Mouse (Mus musculus) layer of hippocampus, adult 8-10 months (tissue): Measurements from ENCODE around the gene Stat5b. TPM values are rescaled to one million over a fixed set of nuclear protein-coding genes. Genes with fewer than 3 reads are reported as not detected.
A peak's percentile ranks its signal among the peaks of the same experiment; 100 is the strongest.

Experiments
- DNase-seq, 2 experiments: peaks; one replicate each; pipeline ENCODE4 v3.0.0; 2022; ENCODE audit warnings: low spot score in 2 of 2
- total RNA-seq, 4 experiments: library from RNA; stranded (reverse); gene quantifications; 2 replicates each; pipeline ENCODE4 v1.2.4; 2022

Gene Stat5b
- total RNA-seq, 4 experiments from 2014 or later = 13.3 to 18.4 (median 15.6) TPM

DNA sequence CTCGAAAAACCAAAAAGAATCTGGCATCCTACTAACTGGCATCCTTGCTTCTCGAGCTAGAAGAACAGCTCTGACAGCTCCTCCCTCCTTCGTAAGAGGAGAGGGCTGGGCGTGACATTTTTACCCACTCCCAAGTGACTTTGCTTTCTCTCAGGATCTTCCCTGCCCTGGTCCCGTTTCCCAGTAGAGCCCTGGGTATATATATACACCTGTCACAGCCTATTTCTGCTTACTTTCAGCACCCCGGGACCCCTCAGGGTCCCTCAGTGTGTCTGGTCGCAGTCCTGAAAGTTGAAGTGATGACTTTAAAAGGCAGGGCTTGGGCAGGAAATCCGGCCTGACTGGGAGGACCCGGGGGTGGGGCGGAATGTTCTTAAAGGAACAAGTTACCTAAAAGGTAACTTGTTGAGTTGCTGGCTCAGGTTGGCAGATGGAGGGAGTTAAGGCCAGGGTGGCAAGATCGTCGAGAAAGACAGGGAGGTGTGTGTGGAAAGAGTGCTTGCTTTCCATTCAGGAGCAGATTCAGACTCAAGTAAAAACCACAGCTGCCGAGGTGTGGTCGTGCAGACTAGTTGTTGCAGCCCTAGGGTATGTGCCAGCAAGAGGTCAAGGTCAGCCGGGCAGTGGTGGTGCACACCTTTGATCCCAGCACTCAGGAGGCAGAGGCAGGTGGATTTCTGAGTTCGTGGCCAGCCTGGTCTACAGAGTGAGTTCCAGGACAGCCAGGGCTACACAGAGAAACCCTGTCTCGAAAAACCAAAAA, 79.7 kb downstream of the Stat5b start, which contains the start of gene Ghdc:
Gene Ghdc (minus strand): TSS at position 312 of the 763 bp plus-strand sequence.
- DNase-seq = peak in 1 of 2 experiments; percentile 56

DNA sequence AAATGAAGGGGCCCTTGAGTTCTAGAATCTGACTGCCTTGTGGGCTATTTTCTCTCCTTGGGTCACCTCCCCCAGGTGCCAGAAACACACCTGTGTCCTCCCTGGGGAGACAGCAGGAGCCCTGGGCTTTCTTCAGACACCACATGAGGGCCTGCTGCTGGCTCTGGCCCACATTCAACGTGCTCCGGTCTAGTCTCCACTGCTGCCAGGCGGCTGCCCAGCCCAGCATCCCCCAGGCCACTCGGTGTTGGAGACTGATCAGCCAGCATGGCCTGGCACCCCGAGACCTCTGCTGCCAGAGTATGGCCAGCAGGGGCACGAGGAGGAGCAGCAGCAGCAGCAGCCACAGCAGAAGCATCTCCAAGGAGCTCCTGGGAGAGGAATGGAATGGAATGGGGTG, 80.5 kb downstream of the Stat5b start:
- DNase-seq = no peak

DNA sequence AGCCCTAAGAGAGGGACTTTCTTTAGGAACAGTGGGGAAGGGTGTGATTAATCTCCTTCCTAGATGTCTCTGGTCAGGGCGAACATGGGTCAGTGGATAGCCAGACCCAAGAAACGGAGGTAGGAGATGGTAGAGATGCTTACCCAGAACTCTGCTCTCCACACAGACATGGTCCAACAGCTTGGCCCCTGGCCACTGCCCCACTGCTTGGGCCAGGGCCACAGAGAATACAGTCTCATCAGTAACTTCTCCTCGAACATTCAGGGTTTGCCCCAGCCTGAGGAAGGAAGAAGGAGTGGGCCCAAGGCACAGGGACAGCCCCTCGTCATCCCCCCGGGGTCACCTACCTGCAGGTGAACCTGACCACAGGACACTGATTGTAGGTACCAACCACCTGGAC, 82.7 kb downstream of the Stat5b start:
- DNase-seq = no peak

DNA sequence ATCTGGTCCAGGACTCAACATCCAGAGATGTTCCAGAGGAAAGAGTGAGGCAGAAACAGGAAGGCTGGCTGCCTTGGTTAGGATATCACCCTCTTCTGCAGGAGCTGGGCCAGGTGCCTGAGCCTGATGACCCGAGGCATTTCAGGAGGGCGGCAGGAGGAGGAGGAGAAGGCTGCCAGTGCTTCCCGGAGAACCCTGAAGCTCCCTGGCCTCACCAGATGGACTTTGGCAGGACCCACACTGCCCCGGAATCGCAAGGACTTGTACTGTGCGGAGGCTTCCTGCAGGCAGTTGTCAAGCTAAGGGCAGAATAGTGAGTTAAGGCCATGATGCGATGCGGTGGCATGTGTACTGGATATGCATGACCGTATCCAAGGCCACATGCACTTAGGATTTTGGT, 83.8 kb downstream of the Stat5b start:
- no peak for DNase-seq

DNA sequence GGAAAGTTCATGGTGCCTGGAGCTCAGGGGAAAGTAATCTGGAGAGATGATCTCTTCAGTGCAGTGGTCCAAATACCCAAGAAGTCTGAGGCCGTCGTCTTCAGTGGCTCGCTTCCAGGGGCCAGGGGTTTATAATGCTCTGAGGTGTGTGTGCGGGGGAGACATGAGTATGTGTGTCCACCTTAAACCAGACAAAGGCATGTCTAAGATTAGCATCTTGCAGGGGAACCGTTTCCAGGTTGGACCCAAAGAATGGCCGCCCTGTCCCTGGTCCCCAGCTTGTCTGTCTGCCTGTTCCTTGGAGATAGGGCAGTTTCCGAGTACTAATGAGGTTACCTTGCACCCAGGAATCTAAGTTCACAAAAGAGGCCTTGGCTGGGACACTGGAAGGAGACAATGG, 87.7 kb downstream of the Stat5b start, which contains the start of gene Hcrt:
Gene Hcrt (minus strand): TSS at position 101 of the 400 bp plus-strand sequence.
- no peak for DNase-seq

DNA sequence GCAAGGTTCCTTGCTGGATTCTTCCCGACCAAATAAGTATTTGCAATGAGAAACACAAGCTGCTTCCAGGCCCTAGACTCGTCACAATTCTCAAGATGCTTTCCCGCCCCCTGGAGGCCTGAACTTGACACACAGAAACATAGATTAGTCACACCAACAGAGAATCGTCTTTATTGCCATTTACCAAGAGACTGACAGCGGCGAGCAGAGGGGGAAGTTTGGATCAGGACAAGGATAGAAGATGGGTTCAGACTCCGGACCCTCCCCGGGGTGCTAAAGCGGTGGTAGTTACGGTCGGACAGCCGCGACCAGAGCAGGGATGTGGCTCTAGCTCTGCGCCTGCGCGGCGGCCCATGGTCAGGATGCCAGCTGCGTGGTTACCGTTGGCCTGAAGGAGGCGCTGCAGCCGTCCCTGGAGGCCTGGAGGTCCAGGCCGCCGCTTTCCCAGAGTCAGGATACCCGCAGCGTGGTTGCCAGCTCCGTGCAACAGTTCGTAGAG, 88.9 kb downstream of the Stat5b start:
- DNase-seq = peak; percentile 78 to 90

DNA sequence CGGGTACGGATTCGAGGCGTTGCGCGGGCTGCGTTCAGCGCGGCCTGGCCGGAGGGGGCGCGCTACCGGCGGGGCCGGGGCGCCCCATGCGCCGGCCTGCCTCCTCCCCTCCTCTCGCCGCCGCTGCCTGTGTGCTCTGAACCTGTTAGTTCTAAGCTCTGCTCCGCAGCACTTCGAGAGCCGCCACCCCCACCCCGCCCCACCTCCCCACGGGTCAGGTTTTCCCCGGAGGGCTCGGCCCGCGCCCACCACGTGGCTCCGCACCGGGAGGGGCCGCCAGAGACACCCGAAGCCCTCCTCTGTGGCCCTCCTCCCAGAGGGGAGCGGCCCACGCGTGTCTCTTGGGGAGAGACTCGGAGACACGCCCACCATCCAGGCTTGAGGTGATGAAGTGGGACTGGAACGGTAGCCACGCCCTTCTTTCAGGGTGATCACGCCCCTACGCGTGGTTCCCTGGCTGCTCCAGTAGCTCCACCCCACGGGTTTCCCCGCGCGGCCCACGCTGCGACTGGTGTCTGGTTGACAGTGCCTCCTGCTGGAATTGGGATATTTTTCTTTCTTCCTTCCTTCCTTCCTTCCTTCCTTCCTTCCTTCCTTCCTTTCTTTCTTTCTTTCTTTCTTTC, 90.8 kb downstream of the Stat5b start, which contains the start of gene Kcnh4:
Gene Kcnh4 (minus strand): TSS at position 332 of the 623 bp plus-strand sequence.
- DNase-seq = peak; percentile 85 to 87

DNA sequence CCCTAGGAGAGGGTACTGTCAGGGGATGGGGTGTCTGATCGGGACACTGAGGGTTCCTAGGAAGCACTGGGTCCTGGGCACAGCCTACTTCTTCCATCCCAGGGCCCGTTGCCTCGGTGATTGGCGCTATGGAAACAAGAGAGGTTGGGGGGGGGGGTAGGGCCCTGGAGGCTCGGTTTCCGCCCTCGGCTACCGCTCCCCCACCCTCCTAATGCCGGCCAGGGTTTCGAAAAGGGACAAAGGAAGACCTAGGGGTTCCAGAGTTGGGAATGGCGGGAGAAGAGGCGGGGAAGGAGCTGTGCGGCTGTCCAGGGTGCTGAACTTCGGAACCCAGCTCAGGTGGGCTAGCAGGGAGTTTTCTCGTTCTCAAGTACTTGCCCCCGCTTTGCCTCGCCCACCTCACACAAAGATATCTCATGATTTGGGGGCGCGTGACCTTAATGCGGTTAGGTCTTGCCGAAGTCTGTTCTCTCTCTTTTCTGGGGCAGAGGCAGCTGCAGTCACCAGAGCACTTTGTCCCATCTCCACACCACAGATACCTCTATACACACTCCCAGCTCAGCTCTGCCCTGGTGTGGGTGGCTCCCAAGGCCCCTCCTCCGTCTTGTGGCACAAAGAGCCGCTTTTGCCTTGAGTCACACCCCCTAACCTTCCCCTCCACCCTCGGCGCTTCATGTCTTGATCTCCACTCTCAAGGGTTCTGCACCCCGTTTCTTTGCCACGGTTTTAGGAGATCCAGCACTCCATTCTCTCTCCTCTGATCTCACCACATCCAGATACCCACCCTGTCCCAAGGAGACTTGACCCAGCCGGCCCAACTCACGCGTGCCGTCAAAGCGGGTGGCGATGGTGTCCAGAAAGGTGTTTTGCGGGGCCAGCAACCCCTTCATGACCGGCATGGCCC, 91.6 kb downstream of the Stat5b start:
- no peak for DNase-seq

DNA sequence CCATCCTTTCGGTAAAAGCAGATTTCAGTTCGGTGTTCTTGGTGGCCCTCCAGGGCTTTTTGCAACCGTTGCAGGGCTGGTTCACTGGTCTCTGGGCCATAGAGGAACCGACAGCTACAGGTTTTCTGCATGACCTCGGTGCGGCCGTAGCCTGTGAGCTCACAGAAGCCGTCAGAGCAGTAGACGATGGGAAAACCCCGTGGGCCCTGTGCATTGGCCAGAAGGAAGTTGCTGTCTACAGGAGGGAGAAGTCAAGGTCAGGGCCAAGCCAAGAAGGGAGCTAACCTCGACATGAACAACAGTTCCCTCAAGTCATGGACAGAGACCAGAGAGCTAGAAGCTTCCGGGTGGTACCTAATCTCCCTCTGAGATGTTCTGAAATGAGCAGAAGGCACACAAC, 93.0 kb downstream of the Stat5b start:
- DNase-seq = no peak

DNA sequence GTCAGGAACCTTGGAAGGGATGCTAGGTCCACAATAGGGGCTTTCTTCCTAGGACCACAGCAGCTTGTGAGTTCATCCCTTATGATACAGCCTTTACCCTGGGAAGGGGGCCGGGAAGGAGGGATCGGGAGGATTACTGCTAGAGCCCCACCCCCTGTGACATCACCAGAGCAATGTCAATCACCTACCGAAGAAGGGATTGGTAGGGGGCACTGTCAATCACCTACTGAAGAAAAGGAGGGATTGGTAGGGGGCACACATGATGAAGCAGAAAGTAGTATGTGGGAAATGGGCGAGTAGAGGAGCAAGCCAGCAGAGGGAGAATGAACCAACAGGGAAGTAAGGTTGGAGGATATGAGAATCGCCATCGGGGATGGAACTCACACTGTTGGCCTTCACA, 94.0 kb downstream of the Stat5b start:
- DNase-seq = no peak

DNA sequence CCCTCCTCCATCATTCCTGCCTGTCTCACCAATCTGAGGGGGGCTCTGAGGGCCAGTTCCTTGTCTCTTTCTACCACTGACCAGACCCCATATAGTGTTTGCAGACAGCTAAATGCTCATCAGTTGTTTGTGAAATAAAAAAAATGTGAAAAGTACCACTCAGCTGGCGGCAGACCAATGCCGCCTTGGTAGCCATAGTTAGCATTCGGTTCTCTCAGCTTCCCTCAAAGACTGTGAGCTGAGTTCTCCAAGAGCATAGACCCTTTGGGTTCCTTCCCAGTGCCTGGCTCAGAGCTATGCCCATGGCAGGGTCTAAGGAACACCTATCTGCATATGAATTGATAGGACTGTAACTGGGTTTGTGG, 95.8 kb downstream of the Stat5b start:
- no peak for DNase-seq

DNA sequence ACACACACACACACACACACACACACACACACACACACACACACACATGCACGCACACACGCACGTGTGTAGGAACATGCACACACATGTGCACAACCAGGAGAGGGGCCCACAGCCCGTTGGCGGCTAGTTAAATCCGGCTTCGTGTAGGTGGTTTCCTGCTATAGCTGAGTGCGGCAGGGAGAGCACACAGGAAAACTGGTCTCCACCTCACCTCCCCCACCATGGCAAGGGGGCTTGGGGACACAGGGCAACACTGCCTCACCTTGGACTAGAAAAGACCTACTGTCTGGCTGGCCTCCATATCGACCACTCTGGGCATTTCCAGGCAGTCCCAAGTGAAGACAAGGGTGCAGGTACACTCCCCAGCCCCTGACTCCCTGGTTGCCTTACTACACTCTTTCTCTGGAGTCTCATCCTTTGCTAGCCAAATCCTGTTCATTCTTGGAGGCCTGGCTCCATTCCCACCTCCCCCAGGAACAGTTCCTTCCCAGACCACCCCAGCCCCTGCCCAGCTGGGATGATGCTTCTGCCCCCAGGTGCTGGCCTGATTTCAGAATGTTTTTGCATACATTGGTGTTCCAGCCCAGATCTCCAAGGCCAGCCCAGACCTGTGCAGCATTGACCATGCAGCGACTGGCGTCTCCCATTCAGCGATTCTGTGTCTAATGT, 96.4 kb downstream of the Stat5b start:
- no peak for DNase-seq

DNA sequence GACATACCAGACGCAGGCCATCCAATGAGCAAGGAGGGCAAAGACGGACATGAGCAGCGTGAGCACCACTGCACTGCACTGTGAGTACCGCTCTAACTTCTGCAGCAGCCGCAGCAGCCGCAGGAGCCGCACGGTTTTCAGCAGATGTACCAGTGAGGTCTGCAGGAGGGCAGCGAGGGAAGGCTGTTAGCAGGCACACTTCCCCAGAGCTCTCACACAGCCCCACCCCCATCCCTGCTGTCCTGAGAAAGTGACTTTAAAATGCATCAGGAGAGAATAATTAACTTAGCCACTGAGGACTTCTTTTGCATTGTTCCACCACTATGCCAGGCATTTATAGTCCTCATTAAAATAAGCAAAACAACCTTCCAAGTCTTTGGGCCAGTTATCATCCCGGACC, 98.2 kb downstream of the Stat5b start:
- no peak for DNase-seq

DNA sequence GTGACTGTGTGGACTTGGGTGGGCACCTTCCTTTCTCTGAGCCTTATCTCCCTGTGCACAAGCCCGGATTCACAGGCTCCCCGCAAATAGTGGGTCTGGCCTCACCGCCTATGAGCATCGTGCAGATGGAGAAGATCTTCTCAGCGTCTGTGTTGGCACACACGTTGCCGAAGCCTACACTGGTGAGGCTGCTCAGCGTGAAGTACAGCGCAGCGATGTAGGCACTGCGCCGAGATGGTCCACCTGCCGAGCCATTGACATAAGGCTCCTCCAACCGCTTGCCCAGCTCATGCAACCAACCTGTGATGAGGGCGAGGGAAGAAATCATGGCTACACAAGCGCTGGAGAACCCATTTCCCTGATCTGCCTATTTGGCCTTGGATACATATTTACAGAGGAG, 100.4 kb downstream of the Stat5b start:
- DNase-seq = peak in 1 of 2 experiments; percentile 61

DNA sequence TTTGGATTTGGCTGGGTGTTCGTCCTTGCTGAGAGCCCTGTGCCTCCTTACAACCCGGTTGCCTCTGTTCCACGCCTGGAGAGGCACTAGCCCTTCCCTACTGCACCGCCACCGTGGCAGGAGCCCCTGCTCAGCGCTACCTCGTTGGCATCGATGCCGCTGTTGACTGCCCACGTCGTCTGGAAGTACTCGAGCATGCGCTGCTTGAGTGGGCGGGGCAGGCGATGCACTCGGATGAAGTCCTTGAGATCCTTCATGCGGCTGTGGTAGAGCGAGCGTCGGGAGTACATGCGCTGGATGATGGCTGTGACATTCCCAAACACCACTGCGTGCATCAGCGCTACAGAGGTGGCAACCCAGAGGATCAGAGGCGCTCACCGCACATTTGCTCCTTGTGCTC, 101.1 kb downstream of the Stat5b start:
- no peak for DNase-seq

DNA sequence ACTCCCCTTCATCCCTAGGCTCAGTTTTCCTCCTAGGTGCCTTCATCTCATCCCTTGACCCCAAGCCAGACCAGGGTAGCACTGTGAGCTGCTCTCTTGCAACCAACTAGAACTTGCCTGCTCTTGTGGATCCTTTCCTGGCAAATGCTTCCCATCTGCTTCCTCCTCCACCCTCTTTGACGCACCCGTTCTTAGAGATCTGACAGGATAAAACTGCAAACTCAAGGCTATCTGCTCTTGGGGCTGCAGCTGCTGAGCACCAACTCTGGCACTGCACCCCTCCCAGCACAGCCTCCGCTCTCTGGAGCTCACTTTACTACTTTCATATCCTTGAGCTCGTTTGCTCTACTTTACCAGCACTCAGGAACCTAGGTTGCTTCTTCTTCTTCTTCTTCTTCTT, 101.9 kb downstream of the Stat5b start:
- no peak for DNase-seq

DNA sequence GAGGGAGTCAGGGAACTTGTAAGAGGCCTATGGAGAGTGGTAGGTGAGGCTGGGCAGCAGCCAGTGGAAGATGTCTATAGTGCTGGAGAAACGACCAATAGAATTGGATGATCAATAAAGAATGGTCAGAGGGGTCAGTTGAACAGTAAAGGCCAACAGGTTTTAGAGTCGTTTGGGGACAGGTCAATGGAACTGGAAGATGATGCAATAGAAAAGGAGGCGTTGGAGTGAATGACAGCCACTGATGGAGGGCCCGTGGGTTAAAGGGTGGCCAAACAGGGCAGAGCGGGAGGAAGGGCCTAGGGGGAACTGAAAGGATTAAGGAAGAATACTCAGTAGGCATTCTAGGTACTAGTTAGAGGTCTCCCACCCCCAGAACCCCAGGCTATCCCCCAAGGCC, 103.4 kb downstream of the Stat5b start:
- no peak for DNase-seq

DNA sequence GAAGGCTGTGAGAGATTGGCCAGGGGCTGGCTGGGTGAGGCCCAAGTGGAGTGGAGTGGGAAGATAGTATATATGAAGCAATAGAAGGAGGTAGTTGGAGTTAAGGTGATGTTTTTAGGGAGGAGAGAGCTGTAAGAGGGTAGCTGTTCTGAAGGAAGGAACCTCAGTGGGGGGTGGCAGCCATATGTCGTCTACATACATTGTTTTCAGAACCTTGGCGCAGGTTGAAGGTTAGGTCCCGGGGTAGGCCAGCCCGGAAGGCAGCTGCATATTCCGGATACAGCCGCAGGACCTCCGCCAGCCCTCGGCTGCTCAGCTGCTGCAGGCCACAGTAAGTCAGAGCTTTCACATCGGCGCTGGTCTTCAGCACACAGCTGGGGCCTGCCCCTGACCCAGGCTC, 104.0 kb downstream of the Stat5b start:
- DNase-seq = no peak

DNA sequence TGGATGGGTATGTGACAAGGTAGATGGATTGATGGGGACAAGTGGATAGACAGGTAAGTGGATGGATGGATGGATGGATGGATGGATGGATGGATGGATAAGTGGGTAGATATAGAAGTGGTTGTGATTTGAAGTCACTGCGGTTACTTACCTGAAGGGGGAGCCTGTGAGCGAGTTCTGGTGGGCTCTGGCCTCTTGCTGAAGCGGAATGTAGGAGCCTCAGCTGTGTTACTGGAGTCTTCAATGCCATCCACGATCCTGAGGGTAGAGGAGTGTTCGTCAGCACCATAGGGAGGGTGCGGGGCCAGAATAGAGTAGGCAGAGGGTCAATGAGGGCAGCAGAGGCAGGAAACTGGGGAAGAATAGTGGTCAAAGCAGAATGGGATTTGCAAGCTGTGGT, 105.4 kb downstream of the Stat5b start:
- no peak for DNase-seq

DNA sequence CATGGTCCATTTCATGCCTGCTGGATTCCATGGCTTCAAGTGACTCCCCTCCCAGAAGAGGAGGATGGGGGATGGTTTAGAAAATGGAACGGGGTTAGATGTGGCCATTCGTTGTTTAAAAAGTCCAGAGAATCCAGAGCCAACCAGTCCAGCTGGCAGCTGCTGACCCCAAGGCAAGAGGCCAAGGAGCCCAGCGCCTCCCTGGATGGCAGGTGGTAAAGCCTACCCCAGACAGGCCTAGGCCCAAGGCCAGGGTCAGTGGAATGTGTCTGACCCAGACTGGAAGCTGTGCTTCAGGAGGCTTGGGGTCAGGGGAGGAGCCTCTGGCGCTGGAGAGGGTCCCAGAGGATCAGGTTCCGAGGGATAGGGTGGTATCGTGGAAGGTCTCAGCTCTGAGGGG, 109.2 kb downstream of the Stat5b start:
- DNase-seq = no peak

DNA sequence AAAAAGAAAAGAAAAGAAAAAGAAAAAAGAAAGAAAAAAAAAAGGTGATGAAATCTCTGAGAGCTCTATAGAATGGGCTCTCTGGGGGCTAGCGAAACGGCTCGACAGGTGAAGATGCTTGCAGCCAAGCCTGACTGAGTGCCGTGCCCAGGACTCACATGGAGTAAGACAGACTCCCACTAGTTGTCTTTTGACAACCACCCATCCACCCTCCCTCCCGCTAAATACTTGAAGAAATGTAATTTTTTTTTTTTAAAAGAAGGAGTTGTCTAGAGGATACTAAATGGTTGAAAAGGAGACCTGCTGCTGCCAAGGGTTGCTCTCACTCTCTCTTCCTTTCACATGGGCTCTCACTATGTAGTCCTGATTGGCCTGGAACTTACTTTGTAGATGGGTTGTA, 111.8 kb downstream of the Stat5b start:
- DNase-seq = no peak
